Mouse (Mus musculus) left cerebral cortex, adult 11 months (tissue): ENCODE measurements around the gene Mrvi1.

Experiments
- DNase-seq: peaks from one replicate; pipeline ENCODE4 v3.0.0; 2022; ENCODE audit warnings: low spot score

Mrvi1 gene

GRCm38 (mm10) chr7:110823995-110824953 lies 158.0 kb downstream of the Mrvi1 start:
- no peak for DNase-seq

- no peak for DNase-seq
These were observed 158.7 kb downstream of the Mrvi1 start for GRCm38 (mm10) chr7:110823593-110823992.

GRCm38 (mm10) chr7:110823076-110823475 lies 159.2 kb downstream of the Mrvi1 start:
- DNase-seq = no peak

GRCm38 (mm10) chr7:110822055-110822454 lies 160.2 kb downstream of the Mrvi1 start:
- no peak for DNase-seq

GRCm38 (mm10) chr7:110821653-110822052 lies 160.6 kb downstream of the Mrvi1 start:
- no peak for DNase-seq

- no peak for DNase-seq
These were observed 161.2 kb downstream of the Mrvi1 start for GRCm38 (mm10) chr7:110821068-110821467.

- no peak for DNase-seq
These were observed 163.4 kb downstream of the Mrvi1 start for GRCm38 (mm10) chr7:110818787-110819350.
